Mouse (Mus musculus) CH12.LX (cell line): Measurements from ENCODE around the gene Tvp23b.

Experiments used
- ETS1 ChIP-seq: conservative IDR thresholded peaks from 2 replicates; pipeline ENCODE4 v1.6.1; 2012; ENCODE audit warnings: low read depth, mild to moderate bottlenecking, inconsistent platforms, low read length, improper control_type of control experiment, moderate library complexity
- MAFK ChIP-seq: IDR thresholded peaks from 2 replicates; pipeline ENCODE4 v1.6.1; 2011; ENCODE audit warnings: low read length, improper control_type of control experiment; ENCODE audit not compliant: insufficient replicate concordance
- MXI1 ChIP-seq: IDR thresholded peaks from 2 replicates; pipeline ENCODE4 v1.6.1; 2011; ENCODE audit warnings: mild to moderate bottlenecking, low read depth, low read length, improper control_type of control experiment

DNA sequence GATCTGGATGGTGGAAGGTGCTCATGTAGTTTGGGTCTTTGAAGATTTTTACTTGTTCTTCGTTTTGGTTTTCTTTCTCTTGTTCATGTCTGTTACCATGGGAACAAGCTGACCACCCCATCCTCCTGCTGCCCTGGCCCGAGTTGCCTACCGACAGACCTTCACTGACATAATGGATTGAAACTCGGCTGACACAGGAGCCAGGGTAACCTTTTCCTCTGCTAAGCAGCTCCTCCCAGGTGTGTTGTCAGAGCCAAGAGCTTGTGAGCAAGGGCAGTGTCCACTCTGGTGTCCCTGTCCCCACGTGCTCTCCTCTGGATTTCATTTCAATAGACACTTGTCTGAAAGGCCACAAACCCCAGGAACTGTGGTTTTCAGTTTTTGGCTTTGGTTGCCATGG is 59.7 kb downstream of the Tvp23b start:
- TF ChIP-seq MAFK (no peak), MXI1 (no peak), ETS1 (no peak)
